Mouse (Mus musculus): ENCODE measurements around the gene Gm20738.
"Not testable (repeated sequence)": the region's sequence is repeated elsewhere in the genome, so short reads cannot be mapped to it uniquely, and the experiment has no call there.

Gene Gm20738

DNA sequence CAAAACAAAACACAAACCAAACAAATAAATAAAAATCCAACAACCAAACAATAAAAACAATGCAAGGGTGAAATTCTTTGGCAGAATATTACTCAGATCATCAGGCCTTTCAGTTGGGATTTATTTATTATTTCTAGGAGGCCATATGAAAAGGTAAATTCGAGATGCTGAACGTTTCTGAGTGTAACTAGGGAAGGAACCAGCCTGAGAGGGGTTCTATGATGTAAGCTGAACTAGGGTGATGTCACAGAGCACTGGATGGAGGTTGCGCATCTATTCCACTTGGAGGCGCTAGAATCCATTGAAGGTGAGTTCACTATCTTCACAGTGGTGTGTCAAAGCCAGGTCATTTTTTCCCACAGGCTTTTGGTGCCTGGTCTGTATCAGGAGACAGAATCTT, at the start of gene Gm20738:
TSS of gene Gm20738 (plus strand) at position 301 of the 400 bp plus-strand sequence.
- DNase-seq, result not testable (repeated sequence)
